Mouse (Mus musculus): ENCODE data around the gene Scmh1. TPM values are rescaled to one million over a fixed set of nuclear protein-coding genes. Genes with fewer than 3 reads are reported as not detected.

Gene Scmh1
- total and polyA plus RNA-seq, 3 experiments: 48.1 to 67.9 (median 53.1) TPM

DNA sequence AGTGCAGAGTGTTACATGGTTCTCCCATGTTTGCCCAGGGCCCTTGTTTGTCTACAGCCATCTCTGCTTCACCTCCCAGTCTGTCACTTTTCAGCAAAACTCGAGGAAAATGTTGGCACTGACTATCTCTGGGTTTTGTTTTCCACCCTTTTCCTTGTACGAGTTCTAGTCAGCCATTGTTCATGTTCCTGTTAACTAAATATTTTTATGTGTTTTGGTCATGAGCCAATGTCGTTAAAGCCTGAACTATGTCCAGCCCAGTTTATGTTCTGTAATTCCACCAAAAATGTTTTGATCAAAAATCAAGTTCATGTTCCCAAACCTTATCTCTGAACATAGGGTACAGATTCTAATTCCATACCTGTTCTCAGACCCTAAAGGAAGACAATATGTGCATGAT, 166.6 kb downstream of the Scmh1 start:
- Histone ChIP-seq H3K4me1 (ENCODE audit: control insufficient read depth, insufficient read depth, low read length) (no peaks in the 10 kb centered on the region), H3K4me3 (no peak overlapping the region), H3K36me3 (ENCODE audit: control insufficient read depth, insufficient read depth, low read length) (peaks cover 12% of the 10 kb centered on the region; the same call in 1 of the 2 replicates), H3K27ac (no peak overlapping the region; the same call in 1 of the 2 replicates), H3K79me2 (replicated peaks; ENCODE audit: control insufficient read depth, insufficient read depth, low read length) (no peaks in the 10 kb centered on the region), H3K27me3 (ENCODE audit: control insufficient read depth, insufficient read depth, low read length) (no peaks in the 10 kb centered on the region), H3K9ac (ENCODE audit: low read depth, low read length) (no peak overlapping the region)
- DNase-seq: no peak
- 49% methylated on average over 3 of the region's 3 CpGs for WGBS
- intact Hi-C loops (cut with DNase I): no loop called here
- TF ChIP-seq CTCF (IDR thresholded peaks at IDR 0.05) (no peak), POLR2A (IDR thresholded peaks at IDR 0.05; ENCODE audit: insufficient read depth, low read depth, low read length) (no peak), EP300 (IDR thresholded peaks at IDR 0.05; ENCODE audit: insufficient read depth, low read depth, low read length) (no peak)

Other genes starting within 250 kb of the Scmh1 start
- not detected for gene Edn2, start 244.1 kb upstream of the Scmh1 start, total RNA-seq (2021)
- 0.55 TPM in 1 of 2 replicates, not detected in the other for gene Edn2, start 244.1 kb upstream of the Scmh1 start, polyA plus RNA-seq (2012; rRNA removed)
- 1 to 10 TPM; 3.3 to 5.4 TPM for gene Foxo6, start 117.9 kb upstream of the Scmh1 start, total RNA-seq (2021)
- 5.5 TPM in 2 replicates for gene Foxo6, start 117.9 kb upstream of the Scmh1 start, polyA plus RNA-seq (2012; rRNA removed)
- gene Slfnl1, start 127.0 kb downstream of the Scmh1 start, total RNA-seq (2021): not detected
- gene Slfnl1, start 127.0 kb downstream of the Scmh1 start, polyA plus RNA-seq (2012; rRNA removed): 0.18 and 0.31 TPM in 2 replicates
- 10 to 100 TPM; 30.0 to 31.1 TPM for gene Ctps, start 165.0 kb downstream of the Scmh1 start, total RNA-seq (2021)
- 12.5 and 23.9 TPM in 2 replicates for gene Ctps, start 165.0 kb downstream of the Scmh1 start, polyA plus RNA-seq (2012; rRNA removed)
- gene Gm8439, start 183.5 kb downstream of the Scmh1 start, total RNA-seq (2021): not detected
- gene Gm8439, start 183.5 kb downstream of the Scmh1 start, polyA plus RNA-seq (2012; rRNA removed): not detected in 2 replicates